Mouse (Mus musculus): ENCODE results near the gene Pgs1. TPM values are rescaled to one million over a fixed set of nuclear protein-coding genes. Genes with fewer than 3 reads are reported as not detected.

The Pgs1 gene
- polyA plus RNA-seq, 1 experiment from 2014 or later: 51.9 TPM

- no peak for DNase-seq (ENCODE audit: low spot score)
- Histone ChIP-seq H3K4me3 (no peak overlapping the region), H3K4me1 (replicated peaks) (peaks cover 26% of the 10 kb centered on the region), H3K9me3 (no peaks in the 10 kb centered on the region), H3K27me3 (ENCODE audit: insufficient read depth, poor library complexity, severe bottlenecking) (no peaks in the 10 kb centered on the region), H3K27ac (no peak overlapping the region), H3K36me3 (no peaks in the 10 kb centered on the region)
- WGBS: 85% methylated on average over 14 of the region's 14 CpGs
Observed at GRCm38 (mm10) chr11:118060038-118060437, 73.9 kb downstream of the Pgs1 start.

- WGBS: 69% methylated on average over 8 of the region's 8 CpGs
- Histone ChIP-seq H3K4me3 (no peak overlapping the region), H3K4me1 (replicated peaks) (peaks cover 46% of the 10 kb centered on the region), H3K27me3 (ENCODE audit: insufficient read depth, poor library complexity, severe bottlenecking) (0 out of 2 replicates have a peak, but pooled peaks cover 6% of the 10 kb centered on the region), H3K9me3 (no peaks in the 10 kb centered on the region), H3K36me3 (no peaks in the 10 kb centered on the region), H3K27ac (no peak overlapping the region)
- DNase-seq (ENCODE audit: low spot score): no peak
Observed at GRCm38 (mm10) chr11:118067588-118067987, 81.5 kb downstream of the Pgs1 start.

DNA sequence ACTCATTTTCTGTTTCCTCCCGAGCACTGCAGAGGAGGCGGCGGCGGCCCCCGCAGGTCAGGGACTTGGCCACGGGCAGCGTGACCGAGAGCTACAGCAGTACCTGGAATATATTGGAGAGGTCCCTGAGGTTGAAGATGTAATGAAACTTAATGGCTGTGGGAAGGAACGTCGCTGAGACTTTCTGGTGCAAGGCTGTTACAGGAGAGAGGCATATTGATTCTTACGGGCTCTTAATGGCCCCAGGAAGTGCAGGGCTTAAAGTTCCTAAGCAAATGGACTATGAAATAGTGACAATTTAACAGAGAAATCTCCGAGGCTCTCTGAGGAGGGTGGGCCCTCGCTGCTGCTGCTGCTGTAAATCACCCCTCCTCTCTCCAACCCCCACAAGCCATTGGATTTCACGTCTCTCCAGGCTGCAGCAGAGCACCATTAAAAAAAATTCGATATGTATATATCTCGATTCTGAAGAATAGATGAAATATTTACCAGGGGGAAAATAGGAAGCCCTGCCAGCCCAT, 82.8 kb downstream of the Pgs1 start:
- Histone ChIP-seq H3K27ac (no peak overlapping the region), H3K27me3 (ENCODE audit: insufficient read depth, poor library complexity, severe bottlenecking) (0 out of 2 replicates have a peak, but pooled peaks cover 6% of the 10 kb centered on the region), H3K4me3 (no peak overlapping the region), H3K9me3 (no peaks in the 10 kb centered on the region), H3K36me3 (no peaks in the 10 kb centered on the region), H3K4me1 (replicated peaks) (peaks cover 57% of the 10 kb centered on the region)
- DNase-seq (ENCODE audit: low spot score): no peak
- WGBS: 91% methylated on average over 16 of the region's 16 CpGs

DNA sequence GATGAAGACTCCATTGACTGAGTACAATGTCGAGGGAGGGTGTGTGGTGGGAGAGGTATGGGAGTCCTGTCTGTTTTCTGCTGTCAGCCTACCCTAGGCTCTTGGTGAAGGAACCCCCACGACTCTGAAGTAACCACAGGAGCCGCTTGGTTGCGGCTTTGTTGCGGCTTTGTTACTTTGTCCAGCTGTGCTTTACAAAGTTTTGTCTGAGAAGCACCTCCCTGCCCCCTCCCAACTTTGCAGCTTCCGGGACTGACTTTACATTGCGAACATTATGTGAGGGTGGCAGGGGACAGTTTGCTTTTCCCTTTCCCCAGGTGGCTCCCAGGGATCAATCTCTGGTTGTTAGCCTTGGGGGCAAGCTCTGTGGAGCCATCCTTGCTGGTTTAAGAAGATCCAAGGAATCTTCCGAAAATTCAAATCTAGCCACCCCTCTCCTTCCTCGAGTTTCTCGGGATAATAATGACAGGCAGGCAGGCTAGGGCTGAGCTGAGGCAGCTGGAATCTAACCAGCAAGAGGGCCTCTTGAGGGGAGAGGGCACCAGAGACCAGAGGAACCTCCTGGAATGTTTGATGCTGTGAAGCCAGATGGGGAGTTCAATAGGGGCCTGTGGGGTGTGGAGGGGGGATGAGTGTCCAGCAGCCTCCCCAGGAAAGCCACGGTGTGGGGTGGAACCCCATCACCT, 85.3 kb downstream of the Pgs1 start:
- no peak for DNase-seq (ENCODE audit: low spot score)
- 43% methylated on average over 11 of the region's 11 CpGs for WGBS
- H3K4me3 ChIP-seq: no peak overlapping the region

More for the DNA sequence above, 85.3 kb downstream of the Pgs1 start:
- Histone ChIP-seq H3K27me3 (ENCODE audit: insufficient read depth, poor library complexity, severe bottlenecking) (0 out of 2 replicates have a peak, but pooled peaks cover 6% of the 10 kb centered on the region), H3K36me3 (no peaks in the 10 kb centered on the region), H3K4me1 (replicated peaks) (peaks cover 45% of the 10 kb centered on the region), H3K27ac (peak overlapping the region; percentile 29; the same call in 1 of the 2 replicates), H3K9me3 (no peaks in the 10 kb centered on the region)

Other genes starting within 250 kb of the Pgs1 start
- gene Tmc8, start 204.2 kb upstream of the Pgs1 start, polyA plus RNA-seq (2016; fragmentation: Nextera tagmentation; extraction: Ambion mirVana): 1.5 TPM in 2 replicates
- gene Tmc6, start 204.1 kb upstream of the Pgs1 start, polyA plus RNA-seq (2016; fragmentation: Nextera tagmentation; extraction: Ambion mirVana): 13.3 and 17.9 TPM in 2 replicates
- gene 6030468B19Rik, start 188.6 kb upstream of the Pgs1 start, polyA plus RNA-seq (2016; fragmentation: Nextera tagmentation; extraction: Ambion mirVana): 1.2 and 2.2 TPM in 2 replicates
- 0.30 and 0.31 TPM in 2 replicates for gene Gm20708, start 176.6 kb upstream of the Pgs1 start, polyA plus RNA-seq (2016; fragmentation: Nextera tagmentation; extraction: Ambion mirVana)
- gene Syngr2, start 176.6 kb upstream of the Pgs1 start, polyA plus RNA-seq (2016; fragmentation: Nextera tagmentation; extraction: Ambion mirVana): 33.7 and 42.3 TPM in 2 replicates
- gene Afmid, start 160.4 kb upstream of the Pgs1 start, polyA plus RNA-seq (2016; fragmentation: Nextera tagmentation; extraction: Ambion mirVana): 3.8 and 4.0 TPM in 2 replicates
- 106 and 132 TPM in 2 replicates for gene Tk1, start 160.2 kb upstream of the Pgs1 start, polyA plus RNA-seq (2016; fragmentation: Nextera tagmentation; extraction: Ambion mirVana)
- gene Birc5, start 137.0 kb upstream of the Pgs1 start, polyA plus RNA-seq (2016; fragmentation: Nextera tagmentation; extraction: Ambion mirVana): 338 and 392 TPM in 2 replicates
- not detected in 2 replicates for gene Tmem235, start 125.5 kb upstream of the Pgs1 start, polyA plus RNA-seq (2016; fragmentation: Nextera tagmentation; extraction: Ambion mirVana)
- gene Tha1, start 112.8 kb upstream of the Pgs1 start, polyA plus RNA-seq (2016; fragmentation: Nextera tagmentation; extraction: Ambion mirVana): 3.5 and 3.8 TPM in 2 replicates
- 12.5 and 14.2 TPM in 2 replicates for gene Socs3, start 16.2 kb upstream of the Pgs1 start, polyA plus RNA-seq (2016; fragmentation: Nextera tagmentation; extraction: Ambion mirVana)
- gene Dnah17, start 144.3 kb downstream of the Pgs1 start, polyA plus RNA-seq (2016; fragmentation: Nextera tagmentation; extraction: Ambion mirVana): 0.19 and 0.33 TPM in 2 replicates

All from hindbrain, embryonic 10.5 days (tissue).